Mouse (Mus musculus): ENCODE measurements around the gene Sympk. TPM values are rescaled to one million over a fixed set of nuclear protein-coding genes. Genes with fewer than 3 reads are reported as not detected.

The Sympk gene
- polyA plus RNA-seq, 1 experiment from 2014 or later = 30.4 TPM

- Histone ChIP-seq H3K27ac (replicated peaks) (0 out of 2 replicates have a peak overlapping the region, but pooled peaks have one; percentile 33), H3K4me3 (peak overlapping the region; percentile 38), H3K4me2 (peak overlapping the region; percentile 57), H3K9me3 (no peaks in the 10 kb centered on the region), H3K36me3 (peaks cover 20% of the 10 kb centered on the region), H3K4me1 (replicated peaks) (peaks cover 56% of the 10 kb centered on the region), H3K27me3 (no peaks in the 10 kb centered on the region), H3K9ac (peak overlapping the region; percentile 73)
- ATAC-seq (ENCODE audit: low read depth) = no peak
- WGBS = 56% methylated on average over 10 of the region's 10 CpGs
These were observed 23.8 kb upstream of the Sympk start for GRCm38 (mm10) chr7:19000421-19000820.

- Histone ChIP-seq H3K4me1 (replicated peaks) (peaks cover 63% of the 10 kb centered on the region), H3K27me3 (no peaks in the 10 kb centered on the region), H3K27ac (replicated peaks) (0 out of 2 replicates have a peak overlapping the region, but pooled peaks have one; percentile 33), H3K4me2 (peak overlapping the region; percentile 57), H3K9me3 (no peaks in the 10 kb centered on the region), H3K9ac (peak overlapping the region; percentile 73), H3K36me3 (peaks cover 20% of the 10 kb centered on the region), H3K4me3 (peak overlapping the region; percentile 38)
- no peak for ATAC-seq (ENCODE audit: low read depth)
- 29% methylated on average over 18 of the region's 18 CpGs for WGBS
These were observed 22.9 kb upstream of the Sympk start for GRCm38 (mm10) chr7:19001066-19001806.

GRCm38 (mm10) chr7:19001807-19002085 is 22.4 kb upstream of the Sympk start:
- Histone ChIP-seq H3K27ac (replicated peaks) (0 out of 2 replicates have a peak overlapping the region, but pooled peaks have one; percentile 33), H3K36me3 (peaks cover 18% of the 10 kb centered on the region), H3K4me2 (no peak overlapping the region), H3K9me3 (no peaks in the 10 kb centered on the region), H3K4me1 (replicated peaks) (peaks cover 68% of the 10 kb centered on the region), H3K4me3 (no peak overlapping the region), H3K9ac (no peak overlapping the region), H3K27me3 (no peaks in the 10 kb centered on the region)
- WGBS = 40% methylated on average over 3 of the region's 3 CpGs
- ATAC-seq (ENCODE audit: low read depth) = no peak

- WGBS = 49% methylated on average over 4 of the region's 4 CpGs
- H3K36me3 ChIP-seq = peaks cover 21% of the 10 kb centered on the region
- H3K4me1 ChIP-seq (replicated peaks) = peaks cover 72% of the 10 kb centered on the region
- ATAC-seq (ENCODE audit: low read depth) = no peak
- peak overlapping the region; percentile 61 for H3K27ac ChIP-seq (replicated peaks)
- H3K9me3 ChIP-seq = no peaks in the 10 kb centered on the region
- H3K9ac ChIP-seq = peak overlapping the region; percentile 82; the same call in 1 of the 2 replicates
- H3K27me3 ChIP-seq = no peaks in the 10 kb centered on the region
- H3K4me2 ChIP-seq = peak overlapping the region; percentile 66
- peak overlapping the region; percentile 42 for H3K4me3 ChIP-seq
These were observed 22.1 kb upstream of the Sympk start for GRCm38 (mm10) chr7:19002115-19002514.

- Histone ChIP-seq H3K4me2 (peak overlapping the region; percentile 66), H3K4me3 (peak overlapping the region; percentile 42), H3K27ac (replicated peaks) (peak overlapping the region; percentile 61), H3K27me3 (no peaks in the 10 kb centered on the region), H3K9me3 (no peaks in the 10 kb centered on the region), H3K9ac (peak overlapping the region; percentile 82), H3K36me3 (peaks cover 29% of the 10 kb centered on the region), H3K4me1 (replicated peaks) (peaks cover 80% of the 10 kb centered on the region)
- WGBS = 3% methylated on average over 17 of the region's 17 CpGs
- peak; percentile 45 for ATAC-seq (ENCODE audit: low read depth)
These were observed 21.2 kb upstream of the Sympk start for GRCm38 (mm10) chr7:19002848-19003498.

GRCm38 (mm10) chr7:19003902-19004630 is 20.1 kb upstream of the Sympk start, which contains the start of gene Irf2bp1:
Gene Irf2bp1, plus strand, starts transcription at chr7:19004044.
- under 1% methylated on average over 89 of the region's 90 CpGs for WGBS
- H3K9ac ChIP-seq = peak within 1 kb of the TSS; percentile 95
- H3K27ac ChIP-seq (replicated peaks) = peak within 1 kb of the TSS; percentile 90
- peak within 1 kb of the TSS; percentile 96 for H3K4me3 ChIP-seq
- peaks cover 78% of the 10 kb centered on the region for H3K4me1 ChIP-seq (replicated peaks)
- ATAC-seq (ENCODE audit: low read depth) = peak; percentile 56
- peak within 1 kb of the TSS; percentile 100 for H3K4me2 ChIP-seq
- peaks cover 31% of the 10 kb centered on the region for H3K36me3 ChIP-seq
- H3K9me3 ChIP-seq = no peaks in the 10 kb centered on the region
- H3K27me3 ChIP-seq = no peaks in the 10 kb centered on the region

GRCm38 (mm10) chr7:19004631-19005079 is 19.5 kb upstream of the Sympk start:
- peak overlapping the region; percentile 95 for H3K9ac ChIP-seq
- H3K27ac ChIP-seq (replicated peaks) = peak overlapping the region; percentile 90
- peaks cover 31% of the 10 kb centered on the region for H3K36me3 ChIP-seq
- peak overlapping the region; percentile 96 for H3K4me3 ChIP-seq
- ATAC-seq (ENCODE audit: low read depth) = peak; percentile 1
- no peaks in the 10 kb centered on the region for H3K9me3 ChIP-seq
- H3K4me1 ChIP-seq (replicated peaks) = peaks cover 72% of the 10 kb centered on the region
- H3K27me3 ChIP-seq = no peaks in the 10 kb centered on the region
- H3K4me2 ChIP-seq = peak overlapping the region; percentile 100
- 6% methylated on average over 34 of the region's 34 CpGs for WGBS

- Histone ChIP-seq H3K36me3 (peaks cover 31% of the 10 kb centered on the region), H3K4me3 (peak overlapping the region; percentile 96), H3K9ac (peak overlapping the region; percentile 95), H3K27ac (replicated peaks) (no peak overlapping the region), H3K27me3 (no peaks in the 10 kb centered on the region), H3K9me3 (no peaks in the 10 kb centered on the region), H3K4me2 (peak overlapping the region; percentile 100), H3K4me1 (replicated peaks) (peaks cover 64% of the 10 kb centered on the region)
- no peak for ATAC-seq (ENCODE audit: low read depth)
- WGBS = 79% methylated on average over 34 of the region's 34 CpGs
These were observed 18.6 kb upstream of the Sympk start for GRCm38 (mm10) chr7:19005417-19006121.

- peak overlapping the region; percentile 96 for H3K4me3 ChIP-seq
- peaks cover 54% of the 10 kb centered on the region for H3K4me1 ChIP-seq (replicated peaks)
- WGBS = 9% methylated on average over 12 of the region's 12 CpGs
- H3K9me3 ChIP-seq = no peaks in the 10 kb centered on the region
- H3K9ac ChIP-seq = peak overlapping the region; percentile 95; the same call in 1 of the 2 replicates
- ATAC-seq (ENCODE audit: low read depth) = no peak
- H3K27ac ChIP-seq (replicated peaks) = no peak overlapping the region
- H3K36me3 ChIP-seq = peaks cover 31% of the 10 kb centered on the region
- no peaks in the 10 kb centered on the region for H3K27me3 ChIP-seq
- H3K4me2 ChIP-seq = peak overlapping the region; percentile 100; the same call in 1 of the 2 replicates
These were observed 17.7 kb upstream of the Sympk start for GRCm38 (mm10) chr7:19006476-19006875.

GRCm38 (mm10) chr7:19007026-19007977 is 16.9 kb upstream of the Sympk start:
- H3K4me3 ChIP-seq = no peak overlapping the region
- no peak overlapping the region for H3K4me2 ChIP-seq
- H3K27me3 ChIP-seq = no peaks in the 10 kb centered on the region
- no peak overlapping the region for H3K27ac ChIP-seq (replicated peaks)
- H3K36me3 ChIP-seq = peaks cover 31% of the 10 kb centered on the region
- 0 out of 2 replicates have a peak overlapping the region, but pooled peaks have one; percentile 3 for H3K9ac ChIP-seq
- ATAC-seq (ENCODE audit: low read depth) = no peak
- WGBS = 77% methylated on average over 13 of the region's 13 CpGs
- H3K4me1 ChIP-seq (replicated peaks) = peaks cover 53% of the 10 kb centered on the region
- H3K9me3 ChIP-seq = no peaks in the 10 kb centered on the region

Measured in neural tube, embryonic 13.5 days (tissue).